Mouse (Mus musculus): ENCODE data around the gene Gm5157. TPM values are rescaled to one million over a fixed set of nuclear protein-coding genes. Genes with fewer than 3 reads are reported as not detected.
"Not testable (repeated sequence)": the region's sequence is repeated elsewhere in the genome, so short reads cannot be mapped to it uniquely, and the experiment has no call there.

Gene Gm5157
- total RNA-seq (2015) (not detected in 2 replicates), total RNA-seq (2017) (not detected in 2 replicates)

GRCm38 (mm10) chr7:21190323-21190722 is at the start of gene Gm5157:
Gene Gm5157 (minus strand): TSS chr7:21190423.
- not testable (repeated sequence) for ATAC-seq (ENCODE audit: poor library complexity, severe bottlenecking)

- not testable (repeated sequence) for ATAC-seq (ENCODE audit: poor library complexity, severe bottlenecking)
Observed at GRCm38 (mm10) chr7:21161885-21162284, 28.3 kb downstream of the Gm5157 start, which contains the start of gene Vmn1r123. Gene Vmn1r123 (plus strand): TSS chr7:21162185.

Other genes starting within 250 kb of the Gm5157 start
- gene Vmn1r119, start 178.0 kb downstream of the Gm5157 start, total RNA-seq (2015), result not detected in 2 replicates
- not detected in 2 replicates for gene Vmn1r119, start 178.0 kb downstream of the Gm5157 start, total RNA-seq (2017)
- not detected in 2 replicates for gene Vmn1r120, start 136.6 kb downstream of the Gm5157 start, total RNA-seq (2015)
- not detected in 2 replicates for gene Vmn1r120, start 136.6 kb downstream of the Gm5157 start, total RNA-seq (2017)
- not detected in 2 replicates for gene Vmn1r121, start 91.9 kb downstream of the Gm5157 start, total RNA-seq (2015)
- not detected in 2 replicates for gene Vmn1r121, start 91.9 kb downstream of the Gm5157 start, total RNA-seq (2017)
- gene Vmn1r122, start 56.3 kb downstream of the Gm5157 start, total RNA-seq (2015), result not detected in 2 replicates
- not detected in 2 replicates for gene Vmn1r122, start 56.3 kb downstream of the Gm5157 start, total RNA-seq (2017)
- not detected in 2 replicates for gene Vmn1r123, start 28.2 kb downstream of the Gm5157 start, total RNA-seq (2015)
- gene Vmn1r123, start 28.2 kb downstream of the Gm5157 start, total RNA-seq (2017), result not detected in 2 replicates
- gene Vmn1r124, start 70.2 kb upstream of the Gm5157 start, total RNA-seq (2015), result not detected in 2 replicates
- not detected in 2 replicates for gene Vmn1r124, start 70.2 kb upstream of the Gm5157 start, total RNA-seq (2017)
- not detected in 2 replicates for gene Vmn1r125, start 81.8 kb upstream of the Gm5157 start, total RNA-seq (2015)
- gene Vmn1r125, start 81.8 kb upstream of the Gm5157 start, total RNA-seq (2017), result not detected in 2 replicates
- not detected in 2 replicates for gene Vmn1r126, start 111.0 kb upstream of the Gm5157 start, total RNA-seq (2015)
- gene Vmn1r126, start 111.0 kb upstream of the Gm5157 start, total RNA-seq (2017), result not detected in 2 replicates
- gene Vmn1r127, start 129.4 kb upstream of the Gm5157 start, total RNA-seq (2015), result not detected in 2 replicates
- not detected in 2 replicates for gene Vmn1r127, start 129.4 kb upstream of the Gm5157 start, total RNA-seq (2017)
- gene Vmn1r128, start 158.9 kb upstream of the Gm5157 start, total RNA-seq (2015), result not detected in 2 replicates
- not detected in 2 replicates for gene Vmn1r128, start 158.9 kb upstream of the Gm5157 start, total RNA-seq (2017)
- not detected in 2 replicates for gene Vmn1r129, start 170.9 kb upstream of the Gm5157 start, total RNA-seq (2015)
- gene Vmn1r129, start 170.9 kb upstream of the Gm5157 start, total RNA-seq (2017), result not detected in 2 replicates
- not detected in 2 replicates for gene Gm6882, start 242.3 kb upstream of the Gm5157 start, total RNA-seq (2015)
- not detected in 2 replicates for gene Gm6882, start 242.3 kb upstream of the Gm5157 start, total RNA-seq (2017)

Data from megakaryocyte, adult 5-6 weeks (primary cell).